Mouse (Mus musculus): ENCODE measurements at regions not wholly inside any gene's neighbourhood (a gene's known extent, or its start where the extent isn't known, plus 50 kb on each side); places are given as distances from the start of the nearest gene placed in this dataset.
"Not testable (repeated sequence)": the region's sequence is repeated elsewhere in the genome, so short reads cannot be mapped to it uniquely, and the experiment has no call there.

DNA sequence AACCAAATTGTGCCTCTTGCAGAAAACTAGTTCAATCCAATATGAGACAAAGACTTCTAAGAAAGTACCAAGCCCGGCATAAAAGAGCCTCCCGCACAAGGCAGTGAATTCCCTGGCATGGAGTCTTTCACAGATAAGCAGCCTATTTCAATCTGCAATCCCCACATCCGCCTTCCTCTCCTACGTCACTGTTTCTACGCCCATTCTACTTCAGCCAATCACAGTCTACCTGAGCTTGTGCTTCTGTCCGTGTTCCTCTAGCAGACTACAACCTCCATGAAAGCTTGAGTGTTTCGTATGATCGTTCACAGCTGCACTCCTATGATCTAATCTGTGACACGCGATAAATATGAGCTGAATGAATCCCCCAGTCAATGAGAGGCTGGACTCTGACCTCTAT lies 155.6 kb upstream of the Ipo5 start:
- no peak for DNase-seq (ENCODE audit: low spot score)

DNA sequence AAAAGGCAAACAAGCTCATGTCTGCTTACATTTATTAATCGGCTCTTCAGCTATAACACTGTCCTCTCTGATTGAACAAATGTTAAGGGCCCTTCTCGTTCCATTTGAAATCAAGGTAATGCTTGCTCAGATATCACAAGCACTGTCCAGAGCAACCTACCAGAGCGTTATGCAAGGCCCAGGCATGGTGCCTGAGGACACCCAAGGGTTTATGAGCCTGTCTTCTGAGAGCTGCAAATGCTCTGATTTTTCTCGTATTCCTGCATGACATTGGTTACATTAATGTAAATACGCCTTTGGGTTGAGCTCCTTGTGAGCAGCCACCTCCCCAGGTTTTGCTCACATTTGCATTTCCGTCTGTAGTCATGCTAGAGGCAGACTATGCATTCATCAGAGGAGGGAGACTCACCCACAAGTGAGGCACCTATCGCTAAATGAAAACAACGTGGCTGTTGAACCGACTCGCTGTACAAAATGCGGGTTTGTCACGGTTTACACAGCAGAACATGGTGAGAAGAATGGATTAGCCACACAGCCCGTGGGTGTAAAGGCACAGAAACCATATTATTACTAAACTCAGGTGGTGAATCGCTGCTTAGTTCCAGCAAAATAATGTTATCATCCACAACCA lies 152.7 kb upstream of the Ipo5 start:
- no peak for DNase-seq (ENCODE audit: low spot score)

- DNase-seq (ENCODE audit: low spot score), result no peak
Measured at GRCm38 (mm10) chr14:120762168-120762567, 148.9 kb upstream of the Ipo5 start.

DNA sequence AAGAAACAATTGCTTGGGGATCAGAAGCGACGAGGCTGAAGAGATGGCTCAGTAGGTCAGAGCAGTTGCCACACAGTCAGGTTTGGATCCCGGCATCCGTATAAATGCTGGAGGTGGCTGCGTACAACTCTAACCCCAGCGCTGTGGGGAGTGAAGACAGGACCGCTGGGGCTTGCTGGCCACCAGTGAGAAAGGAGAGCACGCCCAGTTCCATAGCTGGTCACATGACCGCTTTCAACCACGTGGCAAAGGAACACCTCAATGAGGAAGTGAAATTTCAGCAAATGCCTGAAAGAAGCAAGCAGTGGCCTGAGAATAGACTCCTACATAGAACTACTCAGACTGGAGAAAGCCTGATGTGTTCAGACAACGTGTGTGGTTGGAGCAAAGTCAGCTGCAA lies 148.3 kb upstream of the Ipo5 start:
- DNase-seq (ENCODE audit: low spot score), result peak; percentile 63

GRCm38 (mm10) chr14:120763796-120764195 lies 147.2 kb upstream of the Ipo5 start:
- DNase-seq (ENCODE audit: low spot score), result peak; percentile 15

- DNase-seq (ENCODE audit: low spot score), result no peak
Measured at GRCm38 (mm10) chr14:120764386-120764785, 146.6 kb upstream of the Ipo5 start.

DNA sequence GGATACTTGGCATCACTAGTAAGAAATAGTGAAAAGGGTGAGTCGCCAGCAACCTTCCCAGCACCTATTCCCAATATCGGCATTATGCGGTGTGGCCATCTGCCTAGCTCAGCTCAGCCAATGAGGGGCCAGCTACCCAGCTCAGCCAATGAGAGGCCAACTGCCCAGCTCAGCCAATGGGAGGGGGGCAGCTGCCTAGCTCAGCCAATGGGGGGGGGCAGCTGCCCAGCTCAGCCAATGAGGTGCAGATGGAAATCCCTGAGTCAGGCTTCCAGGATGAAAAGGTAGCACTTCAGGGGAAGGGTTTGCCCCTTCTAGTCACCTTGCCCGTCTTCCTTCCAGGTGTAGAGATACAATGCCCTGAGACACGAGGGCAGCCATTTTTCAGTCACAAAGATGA lies 144.6 kb upstream of the Ipo5 start:
- no peak for DNase-seq (ENCODE audit: low spot score)

DNA sequence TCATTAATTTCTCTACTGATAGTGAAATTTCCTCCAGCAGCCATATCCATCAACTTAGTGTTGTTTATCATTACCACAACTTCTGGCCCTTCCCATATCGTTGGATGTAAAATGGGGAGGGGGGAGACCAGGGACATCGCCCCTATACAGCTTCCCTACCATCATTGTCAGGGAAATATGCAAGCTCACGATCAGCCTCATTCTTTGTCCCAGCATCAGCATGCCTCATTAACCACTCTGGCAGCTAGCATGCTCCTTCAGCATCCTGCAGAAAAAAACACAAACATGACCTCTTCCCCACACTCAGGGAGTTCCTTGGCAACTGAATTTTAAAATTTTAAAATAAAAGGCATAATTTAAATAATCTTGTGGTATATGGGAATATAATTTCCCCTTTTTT lies 140.4 kb upstream of the Ipo5 start:
- no peak for DNase-seq (ENCODE audit: low spot score)

GRCm38 (mm10) chr14:120773001-120773400 lies 138.0 kb upstream of the Ipo5 start:
- not testable (repeated sequence) for DNase-seq (ENCODE audit: low spot score)

DNA sequence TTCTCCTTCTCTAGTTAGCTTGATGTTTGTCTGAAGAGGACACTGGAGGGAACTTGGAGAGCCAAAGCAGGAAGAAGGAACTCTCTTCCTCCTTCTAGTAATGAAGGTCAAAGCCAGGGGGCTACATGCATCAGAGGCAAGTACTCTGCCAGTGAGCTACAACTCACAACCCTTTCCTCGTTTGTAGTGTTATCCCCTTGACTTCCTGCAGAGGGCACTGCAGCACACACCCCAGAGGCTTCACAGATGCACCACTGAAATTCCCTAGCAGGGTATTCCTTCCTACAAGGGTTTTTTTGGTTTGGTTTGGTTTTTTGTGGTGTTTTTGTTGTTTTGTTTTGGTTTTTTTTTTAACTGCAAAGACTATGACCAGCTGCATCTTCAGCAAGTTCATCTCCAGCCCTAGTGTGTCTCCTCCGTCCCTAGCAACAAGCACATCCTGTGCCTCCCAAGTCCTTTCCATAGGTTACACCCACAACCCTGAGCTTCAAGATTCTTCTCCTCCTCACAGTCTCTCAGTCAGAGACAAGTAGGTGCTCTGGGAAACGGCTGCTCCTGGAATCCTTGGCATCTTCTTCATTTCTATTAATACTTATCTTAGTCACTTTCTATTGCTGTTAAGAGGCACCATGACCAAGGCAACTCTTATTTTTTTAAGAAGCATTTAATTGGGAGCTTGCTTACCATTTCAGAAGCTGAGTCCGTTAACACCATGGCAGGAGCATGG lies 119.0 kb upstream of the Ipo5 start:
- no peak for DNase-seq (ENCODE audit: low spot score)

- DNase-seq (ENCODE audit: low spot score), result no peak
Measured at GRCm38 (mm10) chr14:120797916-120798490, 113.0 kb upstream of the Ipo5 start.

DNA sequence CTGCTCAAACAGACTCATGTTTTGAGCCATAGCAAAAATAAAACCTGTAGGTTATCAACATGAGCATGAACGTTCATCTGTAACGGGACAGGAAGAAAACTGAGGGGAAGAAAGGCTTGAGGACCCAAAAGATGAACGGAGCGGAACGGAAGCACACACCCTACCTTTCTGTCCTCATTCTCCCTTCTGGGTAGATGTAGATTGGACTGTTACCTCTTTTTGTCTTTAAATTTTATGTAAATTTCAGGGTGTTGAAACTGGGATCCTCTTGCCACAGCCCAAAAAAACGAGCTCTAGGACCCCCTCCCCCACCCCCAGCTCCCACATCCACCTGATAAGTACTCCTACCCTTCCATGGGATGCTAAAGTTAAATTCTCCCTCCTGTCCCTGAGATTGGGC lies 107.8 kb upstream of the Ipo5 start:
- DNase-seq (ENCODE audit: low spot score), result no peak

GRCm38 (mm10) chr14:120803739-120804138 lies 107.3 kb upstream of the Ipo5 start:
- no peak for DNase-seq (ENCODE audit: low spot score)

GRCm38 (mm10) chr14:120804183-120804848 lies 106.7 kb upstream of the Ipo5 start:
- DNase-seq (ENCODE audit: low spot score), result no peak

GRCm38 (mm10) chr14:120805137-120805536 lies 105.9 kb upstream of the Ipo5 start:
- no peak for DNase-seq (ENCODE audit: low spot score)

- DNase-seq (ENCODE audit: low spot score), result not testable (repeated sequence)
Measured at GRCm38 (mm10) chr14:120805816-120806552, 105.0 kb upstream of the Ipo5 start.

GRCm38 (mm10) chr14:120806553-120806893 lies 104.5 kb upstream of the Ipo5 start:
- no peak for DNase-seq (ENCODE audit: low spot score)

DNA sequence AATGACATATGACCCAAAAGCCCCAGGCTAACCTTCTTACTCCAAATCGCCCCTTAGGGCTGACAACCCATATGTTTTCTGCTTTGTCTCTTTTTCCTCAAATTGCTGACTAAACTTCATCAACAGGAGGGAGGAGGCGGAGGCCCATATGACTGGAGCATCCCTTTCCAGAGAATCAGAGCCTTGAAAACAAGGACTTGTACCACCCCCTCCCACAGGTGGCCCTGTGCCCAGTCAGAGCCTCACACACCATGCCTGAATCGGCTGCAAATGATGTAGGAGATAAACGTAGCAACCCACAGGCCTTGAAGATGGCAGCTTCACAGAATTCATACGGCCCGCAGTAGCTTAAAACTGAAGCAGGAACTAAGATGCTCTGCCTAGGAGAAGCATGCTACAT lies 101.7 kb upstream of the Ipo5 start:
- peak; percentile 85 for DNase-seq (ENCODE audit: low spot score)

- peak; percentile 32 for DNase-seq (ENCODE audit: low spot score)
Measured at GRCm38 (mm10) chr14:120813938-120814337, 97.1 kb upstream of the Ipo5 start.

- DNase-seq (ENCODE audit: low spot score), result not testable (repeated sequence)
Measured at GRCm38 (mm10) chr14:120815126-120815525, 95.9 kb upstream of the Ipo5 start.

- no peak for DNase-seq (ENCODE audit: low spot score)
Measured at GRCm38 (mm10) chr14:120816529-120816928, 94.5 kb upstream of the Ipo5 start.

GRCm38 (mm10) chr14:120826187-120826586 lies 84.8 kb upstream of the Ipo5 start:
- DNase-seq (ENCODE audit: low spot score), result no peak

Data from layer of hippocampus, adult 11-12 months (tissue).